Mouse (Mus musculus): Measurements from ENCODE around the gene Prcc. TPM values are rescaled to one million over a fixed set of nuclear protein-coding genes. Genes with fewer than 3 reads are reported as not detected.

Gene Prcc
- polyA plus RNA-seq (2015; fragmentation: Nextera tagmentation; extraction: Ambion mirVana) = 16.3 and 16.7 TPM in 2 replicates

DNA sequence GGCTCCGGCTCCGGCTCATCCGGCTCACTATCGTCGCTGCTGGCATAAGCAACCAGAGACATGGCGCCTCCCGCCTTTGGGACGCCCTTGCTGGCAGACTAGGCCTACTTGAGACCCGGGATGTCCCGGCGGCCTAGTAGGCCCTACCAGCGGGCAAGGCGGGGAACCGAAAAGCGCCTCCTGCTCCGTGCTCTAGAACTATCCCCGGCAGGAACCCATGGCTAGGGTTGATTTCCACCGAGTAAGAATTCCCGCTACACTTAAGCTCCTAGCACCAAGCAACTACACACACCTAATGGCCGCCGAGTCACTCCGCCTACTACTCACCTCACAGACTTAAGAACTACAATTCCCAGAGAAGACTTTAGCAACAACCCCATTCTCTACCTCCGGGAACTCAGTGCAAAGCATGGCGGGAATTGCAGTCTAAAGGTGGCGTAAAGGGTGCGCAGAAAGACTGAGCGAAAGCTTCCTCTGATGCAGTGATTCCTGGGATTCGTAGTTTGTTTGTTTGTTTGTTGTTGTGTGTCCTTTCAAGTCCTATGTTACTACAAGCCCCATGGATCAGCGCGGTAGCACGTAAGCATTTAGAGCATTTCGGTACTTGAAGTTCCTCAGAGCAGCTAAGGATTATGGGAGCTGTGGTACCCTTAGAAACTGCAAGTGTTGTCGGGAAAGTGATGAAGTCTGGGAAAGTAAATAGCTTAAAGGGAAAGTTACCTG, at the start of gene Prcc:
Gene Prcc, minus strand, starts transcription at position 328 of the 723 bp plus-strand sequence.

DNA sequence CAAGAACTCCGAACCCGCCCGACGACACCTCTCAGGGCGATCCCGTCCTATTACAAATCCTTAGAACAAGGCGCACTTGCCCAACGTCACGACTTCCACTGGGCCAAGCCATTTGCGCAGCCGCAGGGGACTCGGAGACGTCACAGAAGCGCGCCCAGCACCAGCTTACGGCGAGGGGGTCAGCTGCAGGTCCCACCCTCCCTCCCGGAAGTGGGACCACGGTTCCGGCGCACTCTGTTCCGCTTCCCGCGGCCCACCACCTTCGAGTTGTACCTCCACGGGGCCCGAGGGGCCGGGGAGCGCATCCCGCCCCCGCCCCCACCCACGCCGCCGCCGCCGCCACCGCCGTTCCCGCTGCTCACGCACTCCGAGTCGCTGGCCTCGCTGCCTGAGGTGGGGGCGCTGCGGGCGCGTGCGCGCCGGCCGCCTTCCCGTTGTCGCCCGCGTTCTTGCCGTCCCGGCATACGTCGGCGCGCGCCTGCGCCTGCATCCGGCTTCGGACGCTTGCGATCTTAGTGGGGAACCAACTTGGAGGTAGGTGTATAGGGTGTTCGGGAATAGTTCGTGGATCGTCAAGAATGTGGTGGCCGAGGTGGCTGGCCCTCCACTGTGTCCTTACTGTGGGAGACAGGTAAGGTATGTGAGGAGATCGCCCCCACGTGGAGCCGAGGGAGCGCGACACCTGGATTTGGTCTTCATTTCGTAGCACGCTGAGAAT, 44.8 kb upstream of the Prcc start, which contains the start of the genes Isg20l2 and Rrnad1:
Gene Isg20l2, plus strand, starts transcription at position 237 of the 718 bp plus-strand sequence.
Gene Rrnad1, minus strand, starts transcription at position 640 of the 718 bp plus-strand sequence.

GRCm38 (mm10) chr3:87919336-87920108, 34.1 kb upstream of the Prcc start, which contains the start of gene Mrpl24:
TSS of gene Mrpl24 (plus strand) at chr3:87919506.

DNA sequence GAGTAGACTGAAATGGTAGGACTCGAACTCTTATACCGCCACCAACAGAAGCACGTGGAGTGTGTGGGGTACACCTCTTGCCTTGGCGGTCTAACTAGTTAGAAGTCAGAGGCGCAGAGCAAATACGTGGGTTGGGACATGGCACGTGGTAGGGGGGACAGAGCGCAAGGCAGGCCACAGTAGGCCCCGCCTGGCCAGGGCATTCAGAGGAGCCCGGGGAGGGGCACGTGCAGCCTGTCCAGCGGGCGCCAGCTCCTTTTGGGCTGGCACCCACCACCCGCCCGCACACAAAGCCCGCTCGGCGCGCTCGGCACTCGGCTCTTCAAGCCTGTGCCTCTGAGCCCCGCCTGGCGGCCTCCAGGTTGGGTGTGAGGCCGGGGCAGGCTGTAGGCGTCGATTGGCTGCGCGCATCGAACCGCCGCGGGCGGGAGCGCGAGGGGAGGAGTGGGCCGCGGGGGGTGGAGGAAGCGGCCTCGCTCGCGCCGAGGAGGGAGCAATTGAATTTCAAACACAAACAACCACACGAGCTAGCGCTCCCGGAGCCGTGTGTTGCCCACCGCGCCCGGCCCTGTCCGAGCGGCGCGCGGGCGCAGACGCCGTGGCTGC, 20.6 kb upstream of the Prcc start, which contains the start of gene Hdgf:
Gene Hdgf, plus strand, starts transcription at position 442 of the 606 bp plus-strand sequence.

DNA sequence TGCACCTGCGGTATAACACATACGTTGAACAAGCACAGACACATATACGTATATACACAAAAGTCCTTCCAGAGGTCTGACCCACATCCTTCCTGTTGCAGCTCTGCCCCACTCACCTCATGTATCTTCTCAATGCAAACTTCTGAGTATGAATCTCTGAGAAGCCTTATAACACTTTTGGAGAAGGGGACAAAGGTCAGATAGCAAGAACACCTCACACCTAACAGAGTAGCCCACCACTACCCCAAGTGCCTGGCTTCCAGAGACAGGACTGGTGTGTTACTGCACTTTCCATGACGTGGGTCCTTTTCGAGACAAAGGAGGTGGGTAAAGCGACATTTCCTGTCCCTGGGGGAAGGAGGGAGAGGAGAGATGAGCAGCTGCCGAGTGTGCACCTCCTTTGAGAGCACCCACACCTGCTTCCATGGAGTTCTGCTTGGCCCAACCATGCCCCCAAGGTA, 38.7 kb downstream of the Prcc start, which contains the start of gene Sh2d2a:
Gene Sh2d2a, plus strand, starts transcription at position 106 of the 461 bp plus-strand sequence.

GRCm38 (mm10) chr3:87824206-87824605, 61.2 kb downstream of the Prcc start, which contains the start of gene Pear1:
TSS of gene Pear1 (minus strand) at chr3:87824306.

Other genes starting within 250 kb of the Prcc start
- gene Lrrc71, start 137.0 kb downstream of the Prcc start, polyA plus RNA-seq (2015; fragmentation: Nextera tagmentation; extraction: Ambion mirVana) = 1.4 TPM in 2 replicates
- 1.9 and 13.1 TPM in 2 replicates for gene Ntrk1, start 90.4 kb downstream of the Prcc start, polyA plus RNA-seq (2015; fragmentation: Nextera tagmentation; extraction: Ambion mirVana)
- 0.19 and 0.23 TPM in 2 replicates for gene Insrr, start 88.7 kb downstream of the Prcc start, polyA plus RNA-seq (2015; fragmentation: Nextera tagmentation; extraction: Ambion mirVana)
- 7.2 and 7.6 TPM in 2 replicates for gene Pear1, start 61.3 kb downstream of the Prcc start, polyA plus RNA-seq (2015; fragmentation: Nextera tagmentation; extraction: Ambion mirVana)
- not detected in 2 replicates for gene Sh2d2a, start 38.9 kb downstream of the Prcc start, polyA plus RNA-seq (2015; fragmentation: Nextera tagmentation; extraction: Ambion mirVana)
- 126 and 131 TPM in 2 replicates for gene Hdgf, start 20.7 kb upstream of the Prcc start, polyA plus RNA-seq (2015; fragmentation: Nextera tagmentation; extraction: Ambion mirVana)
- 49.6 and 51.7 TPM in 2 replicates for gene Mrpl24, start 33.9 kb upstream of the Prcc start, polyA plus RNA-seq (2015; fragmentation: Nextera tagmentation; extraction: Ambion mirVana)
- 15.5 and 16.3 TPM in 2 replicates for gene Isg20l2, start 44.7 kb upstream of the Prcc start, polyA plus RNA-seq (2015; fragmentation: Nextera tagmentation; extraction: Ambion mirVana)
- 14.0 and 18.9 TPM in 2 replicates for gene Rrnad1, start 45.1 kb upstream of the Prcc start, polyA plus RNA-seq (2015; fragmentation: Nextera tagmentation; extraction: Ambion mirVana)
- 35.8 and 56.7 TPM in 2 replicates for gene Crabp2, start 63.1 kb upstream of the Prcc start, polyA plus RNA-seq (2015; fragmentation: Nextera tagmentation; extraction: Ambion mirVana)
- 9.6 and 10.4 TPM in 2 replicates for gene Nes, start 85.5 kb upstream of the Prcc start, polyA plus RNA-seq (2015; fragmentation: Nextera tagmentation; extraction: Ambion mirVana)
- gene Bcan, start 114.6 kb upstream of the Prcc start, polyA plus RNA-seq (2015; fragmentation: Nextera tagmentation; extraction: Ambion mirVana) = 283 and 338 TPM in 2 replicates
- 0.79 and 0.92 TPM in 2 replicates for gene Hapln2, start 142.0 kb upstream of the Prcc start, polyA plus RNA-seq (2015; fragmentation: Nextera tagmentation; extraction: Ambion mirVana)
- 29.4 and 33.1 TPM in 2 replicates for gene Gpatch4, start 157.5 kb upstream of the Prcc start, polyA plus RNA-seq (2015; fragmentation: Nextera tagmentation; extraction: Ambion mirVana)
- gene Naxe, start 172.9 kb upstream of the Prcc start, polyA plus RNA-seq (2015; fragmentation: Nextera tagmentation; extraction: Ambion mirVana) = 166 TPM in 2 replicates
- not detected in 2 replicates for gene Ttc24, start 192.7 kb upstream of the Prcc start, polyA plus RNA-seq (2015; fragmentation: Nextera tagmentation; extraction: Ambion mirVana)
- gene Iqgap3, start 196.4 kb upstream of the Prcc start, polyA plus RNA-seq (2015; fragmentation: Nextera tagmentation; extraction: Ambion mirVana) = 1.1 and 1.7 TPM in 2 replicates